Mouse (Mus musculus): ENCODE measurements around the gene Arid1a. TPM values are rescaled to one million over a fixed set of nuclear protein-coding genes. Genes with fewer than 3 reads are reported as not detected.

The Arid1a gene
- polyA plus RNA-seq, 1 experiment from 2014 or later: 6.2 TPM

DNA sequence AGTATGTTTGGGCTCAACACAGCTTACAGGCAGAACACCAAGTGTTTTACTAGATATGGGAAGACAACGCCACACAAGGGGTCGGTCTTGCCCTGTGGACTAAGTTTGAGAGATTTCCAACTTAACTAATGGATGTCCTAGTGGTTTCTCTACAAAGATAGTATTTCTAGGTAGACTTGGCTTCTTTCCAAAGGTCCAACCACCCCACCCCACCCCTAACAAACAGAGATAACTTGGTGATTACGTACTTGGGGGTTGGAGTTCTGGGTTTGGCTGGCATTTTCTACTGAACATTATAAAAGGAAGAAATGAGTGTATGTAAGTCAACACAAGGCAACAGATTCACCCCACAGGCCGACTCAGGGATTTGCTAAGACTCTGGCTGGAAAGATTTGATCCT lies 51.5 kb downstream of the Arid1a start:
- Histone ChIP-seq H3K27ac (ENCODE audit: low read depth) (0 out of 2 replicates have a peak overlapping the region, but pooled peaks have one; percentile 2), H3K27me3 (ENCODE audit: insufficient read depth, low read length) (no peaks in the 10 kb centered on the region), H3K4me2 (ENCODE audit: low read depth, low read length) (no peak overlapping the region), H3K9me3 (ENCODE audit: low read length) (no peaks in the 10 kb centered on the region), H3K36me3 (replicated peaks; ENCODE audit: insufficient read depth, low read length) (peaks cover 53% of the 10 kb centered on the region), H3K4me1 (ENCODE audit: insufficient read depth) (peaks cover 41% of the 10 kb centered on the region), H3K9ac (replicated peaks) (no peak overlapping the region), H3K4me3 (ENCODE audit: low read depth, low read length) (no peak overlapping the region)
- 47% methylated on average over 4 of the region's 4 CpGs for WGBS (ENCODE audit: insufficient replicate concordance)
- no peak for ATAC-seq
- TF ChIP-seq EP300 (IDR thresholded peaks at IDR 0.05; ENCODE audit: low read depth) (no peak), CTCF (IDR thresholded peaks at IDR 0.05; ENCODE audit: low read depth) (no peak)
- DNase-seq: no peak

DNA sequence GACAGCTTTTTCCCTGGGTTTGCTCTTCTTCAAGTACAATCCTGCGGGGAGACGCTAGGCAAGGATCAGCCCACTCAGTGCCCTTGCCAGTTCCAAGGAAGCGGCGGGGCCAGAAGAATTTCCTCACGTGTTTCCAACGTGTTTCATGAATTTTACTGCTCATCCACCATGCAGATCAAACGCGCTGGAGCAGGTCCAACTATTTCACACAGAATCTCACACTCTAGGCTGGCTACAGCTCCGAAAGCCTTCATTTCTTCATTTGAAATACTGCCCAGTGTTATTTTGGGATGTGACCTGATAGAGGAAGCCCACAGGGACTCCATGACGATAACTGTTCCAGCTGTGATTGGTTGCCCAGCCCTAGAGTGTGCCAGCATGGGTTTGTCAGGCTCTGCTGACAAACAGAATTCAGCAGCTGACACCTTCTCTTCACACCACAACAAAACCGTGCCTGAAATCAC lies 55.6 kb downstream of the Arid1a start:
- peaks cover 55% of the 10 kb centered on the region for H3K36me3 ChIP-seq (replicated peaks; ENCODE audit: insufficient read depth, low read length)
- no peak for ATAC-seq
- no peak for DNase-seq
- H3K4me1 ChIP-seq (ENCODE audit: insufficient read depth): peaks cover 14% of the 10 kb centered on the region
- H3K4me3 ChIP-seq (ENCODE audit: low read depth, low read length): no peak overlapping the region
- H3K9ac ChIP-seq (replicated peaks): no peak overlapping the region
- no peak overlapping the region for H3K4me2 ChIP-seq (ENCODE audit: low read depth, low read length)
- H3K27me3 ChIP-seq (ENCODE audit: insufficient read depth, low read length): no peaks in the 10 kb centered on the region
- no peaks in the 10 kb centered on the region for H3K9me3 ChIP-seq (ENCODE audit: low read length)
- WGBS (ENCODE audit: insufficient replicate concordance): 72% methylated on average over 11 of the region's 11 CpGs
- H3K27ac ChIP-seq (ENCODE audit: low read depth): 0 out of 2 replicates have a peak overlapping the region, but pooled peaks have one; percentile 41
- TF ChIP-seq CTCF (IDR thresholded peaks at IDR 0.05; ENCODE audit: low read depth) (no peak), EP300 (IDR thresholded peaks at IDR 0.05; ENCODE audit: low read depth) (no peak)

GRCm38 (mm10) chr4:133695363-133695762 lies 61.2 kb downstream of the Arid1a start:
- H3K4me1 ChIP-seq (ENCODE audit: insufficient read depth): no peaks in the 10 kb centered on the region
- no peaks in the 10 kb centered on the region for H3K9me3 ChIP-seq (ENCODE audit: low read length)
- TF ChIP-seq CTCF (IDR thresholded peaks at IDR 0.05; ENCODE audit: low read depth) (peak; percentile 17; the same call in 1 of the 2 replicates), EP300 (IDR thresholded peaks at IDR 0.05; ENCODE audit: low read depth) (no peak)
- no peak overlapping the region for H3K27ac ChIP-seq (ENCODE audit: low read depth)
- H3K4me2 ChIP-seq (ENCODE audit: low read depth, low read length): no peak overlapping the region
- ATAC-seq (peak; percentile 40; the same call in 1 of the 2 replicates), DNase-seq (no peak)
- 62% methylated on average over 3 of the region's 3 CpGs for WGBS (ENCODE audit: insufficient replicate concordance)
- H3K9ac ChIP-seq (replicated peaks): no peak overlapping the region
- H3K36me3 ChIP-seq (replicated peaks; ENCODE audit: insufficient read depth, low read length): peaks cover 76% of the 10 kb centered on the region
- no peaks in the 10 kb centered on the region for H3K27me3 ChIP-seq (ENCODE audit: insufficient read depth, low read length)
- no peak overlapping the region for H3K4me3 ChIP-seq (ENCODE audit: low read depth, low read length)

DNA sequence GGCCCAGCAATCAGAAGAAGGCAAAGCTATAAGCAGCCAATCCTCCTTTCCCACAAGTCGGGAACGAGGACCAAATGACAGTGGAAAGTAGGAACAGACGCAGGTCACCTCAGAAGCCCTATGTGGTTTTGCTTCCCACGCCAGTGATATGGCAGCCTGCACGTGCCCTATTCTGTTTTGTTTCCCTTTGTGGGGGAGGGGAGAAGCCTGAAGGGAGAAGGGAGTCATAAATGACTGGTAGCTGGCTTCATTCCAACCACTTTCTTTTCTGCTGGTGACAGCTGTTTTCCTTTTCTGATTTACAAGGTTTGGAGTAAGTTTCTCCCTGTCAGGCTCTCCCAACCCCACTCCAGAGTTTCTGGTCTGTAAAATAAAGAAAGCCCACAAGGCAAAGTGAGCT lies 66.3 kb downstream of the Arid1a start:
- WGBS (ENCODE audit: insufficient replicate concordance): 48% methylated on average over 5 of the region's 5 CpGs
- Histone ChIP-seq H3K9ac (replicated peaks) (no peak overlapping the region), H3K4me1 (ENCODE audit: insufficient read depth) (no peaks in the 10 kb centered on the region), H3K4me3 (ENCODE audit: low read depth, low read length) (no peak overlapping the region), H3K4me2 (ENCODE audit: low read depth, low read length) (no peak overlapping the region), H3K9me3 (ENCODE audit: low read length) (no peaks in the 10 kb centered on the region), H3K36me3 (replicated peaks; ENCODE audit: insufficient read depth, low read length) (peaks cover 98% of the 10 kb centered on the region), H3K27me3 (ENCODE audit: insufficient read depth, low read length) (no peaks in the 10 kb centered on the region), H3K27ac (ENCODE audit: low read depth) (no peak overlapping the region)
- ATAC-seq: no peak
- no peak for DNase-seq
- no peak for TF ChIP-seq EP300 (IDR thresholded peaks at IDR 0.05; ENCODE audit: low read depth)
- TF ChIP-seq CTCF (IDR thresholded peaks at IDR 0.05; ENCODE audit: low read depth): no peak

- no peaks in the 10 kb centered on the region for H3K9me3 ChIP-seq (ENCODE audit: low read length)
- peak overlapping the region; percentile 55 for H3K27ac ChIP-seq (ENCODE audit: low read depth)
- ATAC-seq (peak; percentile 90), DNase-seq (no peak)
- 66% methylated on average over 7 of the region's 7 CpGs for WGBS (ENCODE audit: insufficient replicate concordance)
- peaks cover 98% of the 10 kb centered on the region for H3K36me3 ChIP-seq (replicated peaks; ENCODE audit: insufficient read depth, low read length)
- no peaks in the 10 kb centered on the region for H3K4me1 ChIP-seq (ENCODE audit: insufficient read depth)
- H3K27me3 ChIP-seq (ENCODE audit: insufficient read depth, low read length): no peaks in the 10 kb centered on the region
- TF ChIP-seq EP300 (IDR thresholded peaks at IDR 0.05; ENCODE audit: low read depth): no peak; the same call in 1 of the 2 replicates
- TF ChIP-seq CTCF (IDR thresholded peaks at IDR 0.05; ENCODE audit: low read depth): no peak
- H3K9ac ChIP-seq (replicated peaks): no peak overlapping the region; the same call in 1 of the 2 replicates
- H3K4me2 ChIP-seq (ENCODE audit: low read depth, low read length): no peak overlapping the region
- no peak overlapping the region for H3K4me3 ChIP-seq (ENCODE audit: low read depth, low read length)
Observed at GRCm38 (mm10) chr4:133688417-133689067, 68.0 kb downstream of the Arid1a start.

GRCm38 (mm10) chr4:133687126-133687525 lies 69.4 kb downstream of the Arid1a start:
- 90% methylated on average over 5 of the region's 5 CpGs for WGBS (ENCODE audit: insufficient replicate concordance)
- H3K36me3 ChIP-seq (replicated peaks; ENCODE audit: insufficient read depth, low read length): peaks cover 97% of the 10 kb centered on the region
- ATAC-seq (no peak), DNase-seq (no peak)
- H3K27ac ChIP-seq (ENCODE audit: low read depth): no peak overlapping the region
- H3K4me1 ChIP-seq (ENCODE audit: insufficient read depth): no peaks in the 10 kb centered on the region
- TF ChIP-seq CTCF (IDR thresholded peaks at IDR 0.05; ENCODE audit: low read depth) (no peak), EP300 (IDR thresholded peaks at IDR 0.05; ENCODE audit: low read depth) (no peak)
- no peak overlapping the region for H3K4me2 ChIP-seq (ENCODE audit: low read depth, low read length)
- H3K9ac ChIP-seq (replicated peaks): no peak overlapping the region
- no peaks in the 10 kb centered on the region for H3K27me3 ChIP-seq (ENCODE audit: insufficient read depth, low read length)
- H3K4me3 ChIP-seq (ENCODE audit: low read depth, low read length): no peak overlapping the region
- H3K9me3 ChIP-seq (ENCODE audit: low read length): no peaks in the 10 kb centered on the region

Data from liver, postnatal 0 days (tissue).